Mouse (Mus musculus): ENCODE measurements around the gene Rsph10b. TPM values are rescaled to one million over a fixed set of nuclear protein-coding genes. Genes with fewer than 3 reads are reported as not detected.

Gene Rsph10b
- polyA plus RNA-seq (2015; fragmentation: Nextera tagmentation; extraction: Ambion mirVana): 0.93 and 1.2 TPM in 2 replicates

GRCm38 (mm10) chr5:143932831-143933230, at the start of gene Rsph10b:
Gene Rsph10b (plus strand): TSS chr5:143933035.

GRCm38 (mm10) chr5:143897635-143898330, 35.1 kb upstream of the Rsph10b start, which contains the start of gene Ankrd61:
Gene Ankrd61 (minus strand): TSS chr5:143897685.

GRCm38 (mm10) chr5:143909417-143910400, 23.1 kb upstream of the Rsph10b start, which contains the start of the genes Aimp2 and Pms2:
Gene Aimp2 (minus strand): TSS chr5:143909847.
Gene Pms2 (plus strand): TSS chr5:143909964.

GRCm38 (mm10) chr5:143927875-143928274, 5.0 kb upstream of the Rsph10b start, which contains the start of gene Gm42421:
Gene Gm42421 (plus strand): TSS chr5:143928175.

GRCm38 (mm10) chr5:144014551-144015311, 81.9 kb downstream of the Rsph10b start, which contains the start of gene Ccz1:
Gene Ccz1 (minus strand): TSS chr5:144014877.

GRCm38 (mm10) chr5:144026620-144027263, 93.9 kb downstream of the Rsph10b start, which contains the start of gene Ocm:
Gene Ocm (minus strand): TSS chr5:144026670.

Other genes with a start within 250 kb of the Rsph10b start
- gene Usp42, start 200.8 kb upstream of the Rsph10b start, polyA plus RNA-seq (2015; fragmentation: Nextera tagmentation; extraction: Ambion mirVana): 4.4 and 6.7 TPM in 2 replicates
- 85.4 and 94.2 TPM in 2 replicates for gene Eif2ak1, start 115.2 kb upstream of the Rsph10b start, polyA plus RNA-seq (2015; fragmentation: Nextera tagmentation; extraction: Ambion mirVana)
- 0.29 and 0.45 TPM in 2 replicates for gene Ankrd61, start 35.4 kb upstream of the Rsph10b start, polyA plus RNA-seq (2015; fragmentation: Nextera tagmentation; extraction: Ambion mirVana)
- 49.3 and 49.4 TPM in 2 replicates for gene Aimp2, start 23.2 kb upstream of the Rsph10b start, polyA plus RNA-seq (2015; fragmentation: Nextera tagmentation; extraction: Ambion mirVana)
- gene Pms2, start 23.1 kb upstream of the Rsph10b start, polyA plus RNA-seq (2015; fragmentation: Nextera tagmentation; extraction: Ambion mirVana): 20.4 and 22.8 TPM in 2 replicates
- gene Gm42421, start 4.9 kb upstream of the Rsph10b start, polyA plus RNA-seq (2015; fragmentation: Nextera tagmentation; extraction: Ambion mirVana): 0.27 and 1.2 TPM in 2 replicates
- 54.7 and 55.0 TPM in 2 replicates for gene Ccz1, start 81.8 kb downstream of the Rsph10b start, polyA plus RNA-seq (2015; fragmentation: Nextera tagmentation; extraction: Ambion mirVana)
- gene Ocm, start 93.6 kb downstream of the Rsph10b start, polyA plus RNA-seq (2015; fragmentation: Nextera tagmentation; extraction: Ambion mirVana): 0.21 TPM in 1 of 2 replicates, not detected in the other
- gene Lmtk2, start 167.4 kb downstream of the Rsph10b start, polyA plus RNA-seq (2015; fragmentation: Nextera tagmentation; extraction: Ambion mirVana): 2.7 and 3.0 TPM in 2 replicates

All from spleen, postnatal 0 days (tissue).